Mouse (Mus musculus) forebrain, embryonic 13.5 days (tissue): ENCODE measurements at regions not wholly inside any gene's neighbourhood (a gene's known extent, or its start where the extent isn't known, plus 50 kb on each side); places are given as distances from the start of the nearest gene placed in this dataset.

Source experiments
- ATAC-seq: fragments of 200-750 bp; cut with Nextera tagmentation; 2 replicates; pipeline ENCODE4 v1.8.0; 2017
- H3K27ac ChIP-seq: fragments of 300-500 bp; sonication (generic); 2 replicates; pipeline ENCODE4 v1.5.1; 2015; ENCODE audit warnings: inconsistent platforms, mild to moderate bottlenecking, moderate library complexity
- H3K27me3 ChIP-seq: fragments of 300-500 bp; sonication (generic); 2 replicates; pipeline ENCODE4 v1.6.1; 2015; ENCODE audit warnings: mild to moderate bottlenecking, inconsistent platforms
- H3K36me3 ChIP-seq: fragments of 300-500 bp; sonication (generic); 2 replicates; pipeline ENCODE4 v1.6.1; 2015; ENCODE audit warnings: mild to moderate bottlenecking, inconsistent platforms; ENCODE audit not compliant: poor library complexity, severe bottlenecking
- H3K4me1 ChIP-seq: fragments of 300-500 bp; sonication (generic); 2 replicates; pipeline ENCODE4 v1.6.1; 2015; ENCODE audit warnings: inconsistent platforms
- H3K4me2 ChIP-seq: fragments of 300-500 bp; sonication (generic); 2 replicates; pipeline ENCODE4 v1.6.1; 2015; ENCODE audit warnings: inconsistent platforms, mild to moderate bottlenecking, moderate library complexity
- H3K4me3 ChIP-seq: fragments of 300-500 bp; sonication (generic); 2 replicates; pipeline ENCODE4 v1.5.1; 2015; ENCODE audit warnings: mild to moderate bottlenecking, inconsistent platforms
- H3K9ac ChIP-seq: fragments of 300-500 bp; sonication (generic); 2 replicates; pipeline ENCODE4 v1.6.1; 2015; ENCODE audit warnings: mild to moderate bottlenecking, inconsistent platforms
- H3K9me3 ChIP-seq: fragments of 300-500 bp; sonication (generic); replicated peaks from 2 replicates; pipeline ENCODE4 v1.6.1; 2016; ENCODE audit warnings: inconsistent platforms
- WGBS: fragments of 180-500 bp; shearing (Covaris S2); methylation state at CpG from one replicate; pipeline ENCODE4 v1.1.7; 2015; 5-methylcytosine and 5-hydroxymethylcytosine counted together

GRCm38 (mm10) chr13:37680837-37681619 is 97.2 kb upstream of the Rreb1 start:
- Histone ChIP-seq H3K4me3 (no peak overlapping the region), H3K4me2 (no peak overlapping the region), H3K27ac (no peak overlapping the region), H3K9ac (no peak overlapping the region), H3K27me3 (no peaks in the 10 kb centered on the region), H3K36me3 (no peaks in the 10 kb centered on the region), H3K4me1 (0 out of 2 replicates have a peak, but pooled peaks cover 5% of the 10 kb centered on the region), H3K9me3 (no peaks in the 10 kb centered on the region)
- WGBS, result 58% methylated on average over 4 of the region's 4 CpGs
- peak; percentile 83 for ATAC-seq

GRCm38 (mm10) chr13:37683045-37683679 is 95.0 kb upstream of the Rreb1 start:
- no peaks in the 10 kb centered on the region for H3K27me3 ChIP-seq
- 0 out of 2 replicates have a peak, but pooled peaks cover 5% of the 10 kb centered on the region for H3K4me1 ChIP-seq
- H3K9me3 ChIP-seq, result no peaks in the 10 kb centered on the region
- ATAC-seq, result no peak
- no peak overlapping the region for H3K4me2 ChIP-seq
- 89% methylated on average over 6 of the region's 6 CpGs for WGBS
- no peak overlapping the region for H3K4me3 ChIP-seq
- H3K36me3 ChIP-seq, result no peaks in the 10 kb centered on the region
- no peak overlapping the region for H3K27ac ChIP-seq
- H3K9ac ChIP-seq, result no peak overlapping the region

GRCm38 (mm10) chr13:37685617-37686016 is 92.6 kb upstream of the Rreb1 start:
- no peak overlapping the region for H3K27ac ChIP-seq
- H3K4me1 ChIP-seq, result 0 out of 2 replicates have a peak, but pooled peaks cover 4% of the 10 kb centered on the region
- no peak for ATAC-seq
- 72% methylated on average over 2 of the region's 2 CpGs for WGBS
- no peak overlapping the region for H3K4me2 ChIP-seq
- H3K36me3 ChIP-seq, result no peaks in the 10 kb centered on the region
- H3K9ac ChIP-seq, result no peak overlapping the region
- H3K9me3 ChIP-seq, result no peaks in the 10 kb centered on the region; the same call in 1 of the 2 replicates
- no peak overlapping the region for H3K4me3 ChIP-seq
- H3K27me3 ChIP-seq, result no peaks in the 10 kb centered on the region

- Histone ChIP-seq H3K27me3 (no peaks in the 10 kb centered on the region), H3K9ac (no peak overlapping the region), H3K4me1 (no peaks in the 10 kb centered on the region), H3K4me2 (no peak overlapping the region), H3K27ac (no peak overlapping the region), H3K36me3 (no peaks in the 10 kb centered on the region), H3K4me3 (no peak overlapping the region), H3K9me3 (no peaks in the 10 kb centered on the region; the same call in 1 of the 2 replicates)
- no peak for ATAC-seq
- WGBS, result 59% methylated on average over 2 of the region's 2 CpGs
Measured at GRCm38 (mm10) chr13:37686109-37686508, 92.1 kb upstream of the Rreb1 start.

- 91% methylated on average over 6 of the region's 6 CpGs for WGBS
- Histone ChIP-seq H3K9ac (no peak overlapping the region), H3K4me2 (no peak overlapping the region), H3K9me3 (no peaks in the 10 kb centered on the region; the same call in 1 of the 2 replicates), H3K4me3 (no peak overlapping the region), H3K27ac (no peak overlapping the region), H3K36me3 (no peaks in the 10 kb centered on the region), H3K4me1 (no peaks in the 10 kb centered on the region), H3K27me3 (no peaks in the 10 kb centered on the region)
- no peak for ATAC-seq
Measured at GRCm38 (mm10) chr13:37689127-37689777, 88.9 kb upstream of the Rreb1 start.

- H3K36me3 ChIP-seq, result no peaks in the 10 kb centered on the region
- no peak for ATAC-seq
- H3K9me3 ChIP-seq, result no peaks in the 10 kb centered on the region; the same call in 1 of the 2 replicates
- H3K4me1 ChIP-seq, result no peaks in the 10 kb centered on the region
- H3K4me3 ChIP-seq, result no peak overlapping the region
- H3K27ac ChIP-seq, result no peak overlapping the region
- H3K27me3 ChIP-seq, result no peaks in the 10 kb centered on the region
- 93% methylated on average over 5 of the region's 5 CpGs for WGBS
- no peak overlapping the region for H3K9ac ChIP-seq
- H3K4me2 ChIP-seq, result no peak overlapping the region
Measured at GRCm38 (mm10) chr13:37691855-37692445, 86.2 kb upstream of the Rreb1 start.

- no peak overlapping the region for H3K27ac ChIP-seq
- H3K36me3 ChIP-seq, result no peaks in the 10 kb centered on the region
- H3K4me1 ChIP-seq, result no peaks in the 10 kb centered on the region
- H3K4me2 ChIP-seq, result no peak overlapping the region
- no peak overlapping the region for H3K9ac ChIP-seq
- 86% methylated on average over 3 of the region's 3 CpGs for WGBS
- H3K4me3 ChIP-seq, result no peak overlapping the region
- no peaks in the 10 kb centered on the region; the same call in 1 of the 2 replicates for H3K9me3 ChIP-seq
- ATAC-seq, result no peak
- H3K27me3 ChIP-seq, result no peaks in the 10 kb centered on the region
Measured at GRCm38 (mm10) chr13:37693617-37694016, 84.6 kb upstream of the Rreb1 start.

- Histone ChIP-seq H3K27me3 (no peaks in the 10 kb centered on the region), H3K9me3 (no peaks in the 10 kb centered on the region), H3K27ac (no peak overlapping the region), H3K4me3 (no peak overlapping the region), H3K4me1 (no peaks in the 10 kb centered on the region), H3K4me2 (no peak overlapping the region), H3K36me3 (no peaks in the 10 kb centered on the region), H3K9ac (no peak overlapping the region)
- 85% methylated on average over 1 of the region's 1 CpGs for WGBS
- no peak for ATAC-seq
Measured at GRCm38 (mm10) chr13:37704475-37704874, 73.7 kb upstream of the Rreb1 start.

- no peak overlapping the region for H3K4me3 ChIP-seq
- no peaks in the 10 kb centered on the region for H3K27me3 ChIP-seq
- WGBS, result 88% methylated on average over 2 of the region's 2 CpGs
- H3K27ac ChIP-seq, result no peak overlapping the region
- no peak overlapping the region for H3K4me2 ChIP-seq
- no peak for ATAC-seq
- H3K9ac ChIP-seq, result no peak overlapping the region
- H3K4me1 ChIP-seq, result no peaks in the 10 kb centered on the region
- H3K9me3 ChIP-seq, result no peaks in the 10 kb centered on the region
- H3K36me3 ChIP-seq, result no peaks in the 10 kb centered on the region
Measured at GRCm38 (mm10) chr13:37705482-37705881, 72.7 kb upstream of the Rreb1 start.

GRCm38 (mm10) chr13:37710913-37711312 is 67.3 kb upstream of the Rreb1 start:
- ATAC-seq, result no peak
- Histone ChIP-seq H3K36me3 (no peaks in the 10 kb centered on the region), H3K27ac (no peak overlapping the region), H3K27me3 (no peaks in the 10 kb centered on the region), H3K4me3 (no peak overlapping the region), H3K4me1 (no peaks in the 10 kb centered on the region), H3K9ac (no peak overlapping the region), H3K9me3 (no peaks in the 10 kb centered on the region), H3K4me2 (no peak overlapping the region)
- WGBS, result 91% methylated on average over 5 of the region's 5 CpGs

GRCm38 (mm10) chr13:37712908-37713496 is 65.2 kb upstream of the Rreb1 start:
- no peaks in the 10 kb centered on the region for H3K36me3 ChIP-seq
- H3K9me3 ChIP-seq, result no peaks in the 10 kb centered on the region
- H3K4me2 ChIP-seq, result no peak overlapping the region
- H3K9ac ChIP-seq, result no peak overlapping the region
- no peak overlapping the region for H3K27ac ChIP-seq
- WGBS, result 85% methylated on average over 4 of the region's 4 CpGs
- no peak overlapping the region for H3K4me3 ChIP-seq
- H3K27me3 ChIP-seq, result no peaks in the 10 kb centered on the region
- ATAC-seq, result no peak
- no peaks in the 10 kb centered on the region for H3K4me1 ChIP-seq
